Mouse (Mus musculus): ENCODE data around the gene Zfp428. TPM values are rescaled to one million over a fixed set of nuclear protein-coding genes. Genes with fewer than 3 reads are reported as not detected.

Zfp428 gene
- polyA plus RNA-seq, 1 experiment = not detected

GRCm38 (mm10) chr7:24534301-24534700 lies 27.5 kb downstream of the Zfp428 start:
- H3K4me3 ChIP-seq (ENCODE audit: insufficient read depth, low read depth, low read length) = no peak overlapping the region
- 45% methylated on average over 19 of the region's 19 CpGs for WGBS
- H3K4me1 ChIP-seq (ENCODE audit: control insufficient read depth, insufficient read depth, low read length) = peaks cover 33% of the 10 kb centered on the region
- H3K27ac ChIP-seq (ENCODE audit: insufficient read depth, low read depth, low read length) = no peak overlapping the region
- no peak for TF ChIP-seq POLR2A (IDR thresholded peaks at IDR 0.05; ENCODE audit: insufficient read depth, low read depth, low read length)
- no peak for TF ChIP-seq CTCF (IDR thresholded peaks at IDR 0.05; ENCODE audit: insufficient read depth, low read depth, low read length)

- TF ChIP-seq POLR2A (IDR thresholded peaks at IDR 0.05; ENCODE audit: insufficient read depth, low read depth, low read length) (no peak), CTCF (IDR thresholded peaks at IDR 0.05; ENCODE audit: insufficient read depth, low read depth, low read length) (no peak)
- Histone ChIP-seq H3K4me1 (ENCODE audit: control insufficient read depth, insufficient read depth, low read length) (peaks cover 25% of the 10 kb centered on the region), H3K27ac (ENCODE audit: insufficient read depth, low read depth, low read length) (no peak overlapping the region), H3K4me3 (ENCODE audit: insufficient read depth, low read depth, low read length) (no peak overlapping the region)
- 75% methylated on average over 4 of the region's 4 CpGs for WGBS
Measured at GRCm38 (mm10) chr7:24537081-24537480, 30.3 kb downstream of the Zfp428 start.

GRCm38 (mm10) chr7:24537591-24537990 lies 30.8 kb downstream of the Zfp428 start:
- WGBS = 53% methylated on average over 5 of the region's 5 CpGs
- TF ChIP-seq CTCF (IDR thresholded peaks at IDR 0.05; ENCODE audit: insufficient read depth, low read depth, low read length) (no peak), POLR2A (IDR thresholded peaks at IDR 0.05; ENCODE audit: insufficient read depth, low read depth, low read length) (no peak)
- Histone ChIP-seq H3K4me1 (ENCODE audit: control insufficient read depth, insufficient read depth, low read length) (peaks cover 22% of the 10 kb centered on the region), H3K27ac (ENCODE audit: insufficient read depth, low read depth, low read length) (no peak overlapping the region), H3K4me3 (ENCODE audit: insufficient read depth, low read depth, low read length) (no peak overlapping the region)

GRCm38 (mm10) chr7:24538154-24538553 lies 31.3 kb downstream of the Zfp428 start:
- Histone ChIP-seq H3K4me3 (ENCODE audit: insufficient read depth, low read depth, low read length) (no peak overlapping the region), H3K27ac (ENCODE audit: insufficient read depth, low read depth, low read length) (no peak overlapping the region)

GRCm38 (mm10) chr7:24538701-24539100 lies 31.9 kb downstream of the Zfp428 start:
- no peak overlapping the region for H3K4me3 ChIP-seq (ENCODE audit: insufficient read depth, low read depth, low read length)
- 75% methylated on average over 5 of the region's 5 CpGs for WGBS
- H3K27ac ChIP-seq (ENCODE audit: insufficient read depth, low read depth, low read length) = no peak overlapping the region
- TF ChIP-seq CTCF (IDR thresholded peaks at IDR 0.05; ENCODE audit: insufficient read depth, low read depth, low read length) = no peak
- no peak for TF ChIP-seq POLR2A (IDR thresholded peaks at IDR 0.05; ENCODE audit: insufficient read depth, low read depth, low read length)
- H3K4me1 ChIP-seq (ENCODE audit: control insufficient read depth, insufficient read depth, low read length) = peaks cover 13% of the 10 kb centered on the region

More at GRCm38 (mm10) chr7:24538154-24538553, 31.3 kb downstream of the Zfp428 start:
- H3K4me1 ChIP-seq (ENCODE audit: control insufficient read depth, insufficient read depth, low read length) = peaks cover 19% of the 10 kb centered on the region
- TF ChIP-seq CTCF (IDR thresholded peaks at IDR 0.05; ENCODE audit: insufficient read depth, low read depth, low read length) (no peak), POLR2A (IDR thresholded peaks at IDR 0.05; ENCODE audit: insufficient read depth, low read depth, low read length) (no peak)
- WGBS = 23% methylated on average over 5 of the region's 5 CpGs

- H3K4me1 ChIP-seq (ENCODE audit: control insufficient read depth, insufficient read depth, low read length) = peaks cover 8% of the 10 kb centered on the region; the same call in 1 of the 2 replicates
- TF ChIP-seq CTCF (IDR thresholded peaks at IDR 0.05; ENCODE audit: insufficient read depth, low read depth, low read length) (no peak), POLR2A (IDR thresholded peaks at IDR 0.05; ENCODE audit: insufficient read depth, low read depth, low read length) (no peak)
- no peak overlapping the region for H3K4me3 ChIP-seq (ENCODE audit: insufficient read depth, low read depth, low read length)
- H3K27ac ChIP-seq (ENCODE audit: insufficient read depth, low read depth, low read length) = no peak overlapping the region
- WGBS = 89% methylated on average over 4 of the region's 4 CpGs
Measured at GRCm38 (mm10) chr7:24539686-24540085, 32.9 kb downstream of the Zfp428 start.

GRCm38 (mm10) chr7:24544506-24544905 lies 37.7 kb downstream of the Zfp428 start:
- 95% methylated on average over 2 of the region's 2 CpGs for WGBS
- Histone ChIP-seq H3K4me3 (ENCODE audit: insufficient read depth, low read depth, low read length) (no peak overlapping the region), H3K4me1 (ENCODE audit: control insufficient read depth, insufficient read depth, low read length) (peaks cover 10% of the 10 kb centered on the region), H3K27ac (ENCODE audit: insufficient read depth, low read depth, low read length) (no peak overlapping the region)
- TF ChIP-seq POLR2A (IDR thresholded peaks at IDR 0.05; ENCODE audit: insufficient read depth, low read depth, low read length) (no peak), CTCF (IDR thresholded peaks at IDR 0.05; ENCODE audit: insufficient read depth, low read depth, low read length) (no peak)

- 38% methylated on average over 13 of the region's 13 CpGs for WGBS
- Histone ChIP-seq H3K4me3 (ENCODE audit: insufficient read depth, low read depth, low read length) (peak within 1 kb of the TSS; percentile 95), H3K4me1 (ENCODE audit: control insufficient read depth, insufficient read depth, low read length) (peaks cover 10% of the 10 kb centered on the region), H3K27ac (ENCODE audit: insufficient read depth, low read depth, low read length) (peak within 1 kb of the TSS; percentile 77)
- TF ChIP-seq POLR2A (IDR thresholded peaks at IDR 0.05; ENCODE audit: insufficient read depth, low read depth, low read length) (no peak), CTCF (IDR thresholded peaks at IDR 0.05; ENCODE audit: insufficient read depth, low read depth, low read length) (no peak)
Measured at GRCm38 (mm10) chr7:24546068-24546614, 39.3 kb downstream of the Zfp428 start, which contains the start of the genes Pinlyp and Xrcc1. TSS of gene Pinlyp (minus strand) at chr7:24546118. TSS of gene Xrcc1 (plus strand) at chr7:24546289.

- Histone ChIP-seq H3K4me3 (ENCODE audit: insufficient read depth, low read depth, low read length) (peak overlapping the region; percentile 95), H3K27ac (ENCODE audit: insufficient read depth, low read depth, low read length) (peak overlapping the region; percentile 77), H3K4me1 (ENCODE audit: control insufficient read depth, insufficient read depth, low read length) (peaks cover 10% of the 10 kb centered on the region)
- under 1% methylated on average over 57 of the region's 57 CpGs for WGBS
- TF ChIP-seq CTCF (IDR thresholded peaks at IDR 0.05; ENCODE audit: insufficient read depth, low read depth, low read length) (no peak), POLR2A (IDR thresholded peaks at IDR 0.05; ENCODE audit: insufficient read depth, low read depth, low read length) (peak; percentile 58; the same call in 1 of the 2 replicates)
Measured at GRCm38 (mm10) chr7:24546634-24547389, 40.0 kb downstream of the Zfp428 start.

All from olfactory bulb, adult 2 months (tissue).